Mouse (Mus musculus) embryonic fibroblast, embryonic 13.5 days (primary cell): Measurements from ENCODE around the gene Tns4. TPM values are rescaled to one million over a fixed set of nuclear protein-coding genes. Genes with fewer than 3 reads are reported as not detected.

Experiments
- H3K27ac ChIP-seq: 2 replicates; pipeline ENCODE4 v1.5.1; 2012; ENCODE audit warnings: low read length, control low read depth, inconsistent platforms; ENCODE audit not compliant: insufficient read depth
- H3K4me1 ChIP-seq: 2 replicates; pipeline ENCODE4 v1.6.1; 2011; ENCODE audit warnings: low read length; ENCODE audit not compliant: control insufficient read depth, insufficient read depth
- H3K4me3 ChIP-seq: 2 replicates; pipeline ENCODE4 v1.5.1; 2011; ENCODE audit warnings: mild to moderate bottlenecking, control low read depth, low read length; ENCODE audit not compliant: insufficient read depth
- CTCF ChIP-seq: IDR thresholded peaks from 2 replicates; pipeline ENCODE4 v1.5.1; 2011; ENCODE audit warnings: mild to moderate bottlenecking, control low read depth, low read length, moderate library complexity, borderline replicate concordance; ENCODE audit not compliant: insufficient read depth
- POLR2A ChIP-seq: IDR thresholded peaks from 2 replicates; pipeline ENCODE4 v1.6.1; 2011; ENCODE audit warnings: low read depth, mild to moderate bottlenecking, control low read depth, low read length, moderate library complexity
- polyA plus RNA-seq: library from polyadenylated mRNA; stranded (reverse); fragments of >200 nt; gene quantifications from 2 replicates; pipeline ENCODE4 v1.2.4, GENCODE M21; 2011; ENCODE audit warnings: low read depth; ENCODE audit not compliant: missing spikeins, insufficient read length

The Tns4 gene
- polyA plus RNA-seq, 1 experiment = not detected

GRCm38 (mm10) chr11:99127785-99128682 is 38.9 kb upstream of the Tns4 start:
- Histone ChIP-seq H3K27ac (no peak overlapping the region), H3K4me1 (no peaks in the 10 kb centered on the region), H3K4me3 (no peak overlapping the region)
- TF ChIP-seq CTCF (no peak), POLR2A (no peak)

- H3K4me3 ChIP-seq = no peak overlapping the region
- no peaks in the 10 kb centered on the region for H3K4me1 ChIP-seq
- TF ChIP-seq CTCF (no peak), POLR2A (no peak)
- H3K27ac ChIP-seq = no peak overlapping the region
These were observed 37.6 kb upstream of the Tns4 start for GRCm38 (mm10) chr11:99126482-99127253.

GRCm38 (mm10) chr11:99124635-99125029 is 35.5 kb upstream of the Tns4 start:
- Histone ChIP-seq H3K4me1 (no peaks in the 10 kb centered on the region), H3K27ac (peak overlapping the region; percentile 53), H3K4me3 (no peak overlapping the region)
- TF ChIP-seq POLR2A = no peak
- no peak for TF ChIP-seq CTCF

DNA sequence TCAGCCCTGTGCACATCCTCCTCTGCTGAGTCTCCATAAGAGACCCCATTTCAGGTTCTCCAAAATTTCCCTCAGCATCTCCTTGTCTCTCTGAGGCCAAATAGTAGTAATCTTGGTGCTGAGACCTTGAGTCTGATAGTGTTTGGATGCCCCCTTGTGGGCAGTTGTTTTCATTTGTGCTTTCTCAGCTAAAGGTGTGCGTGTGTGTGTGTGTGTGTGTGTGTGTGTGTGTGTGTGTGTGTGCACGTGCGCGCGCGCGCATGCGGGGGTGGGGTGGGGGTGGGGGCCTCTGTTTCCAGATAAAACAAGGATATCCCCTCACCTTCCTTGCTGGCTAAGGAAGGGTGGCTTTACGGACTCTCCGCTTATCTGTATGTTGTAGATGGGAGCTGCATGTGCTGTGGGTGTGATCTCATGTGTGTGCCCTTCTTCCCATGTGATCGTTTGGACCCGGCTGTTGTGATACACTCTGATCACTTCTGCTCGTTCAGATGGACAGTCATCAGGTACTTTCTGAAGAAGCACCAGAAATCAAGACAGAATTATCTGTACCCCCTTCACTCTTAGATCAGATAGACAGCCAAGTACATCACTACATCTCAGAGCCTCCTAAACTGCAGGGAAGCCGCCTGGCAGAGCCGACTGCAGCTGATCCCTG is 35.0 kb upstream of the Tns4 start:
- H3K4me1 ChIP-seq = no peaks in the 10 kb centered on the region
- no peak for TF ChIP-seq CTCF
- no peak for TF ChIP-seq POLR2A
- H3K27ac ChIP-seq = peak overlapping the region; percentile 53
- no peak overlapping the region for H3K4me3 ChIP-seq

GRCm38 (mm10) chr11:99122703-99123102 is 33.6 kb upstream of the Tns4 start:
- Histone ChIP-seq H3K4me1 (no peaks in the 10 kb centered on the region), H3K4me3 (no peak overlapping the region), H3K27ac (no peak overlapping the region)
- no peak for TF ChIP-seq POLR2A

- Histone ChIP-seq H3K27ac (no peak overlapping the region), H3K4me3 (no peak overlapping the region), H3K4me1 (no peaks in the 10 kb centered on the region)
- no peak for TF ChIP-seq CTCF
- TF ChIP-seq POLR2A = no peak
These were observed 32.1 kb upstream of the Tns4 start for GRCm38 (mm10) chr11:99121218-99121631.

GRCm38 (mm10) chr11:99120524-99121217 is 31.6 kb upstream of the Tns4 start:
- Histone ChIP-seq H3K4me1 (no peaks in the 10 kb centered on the region), H3K27ac (peak overlapping the region; percentile 61), H3K4me3 (no peak overlapping the region)
- TF ChIP-seq POLR2A (no peak), CTCF (no peak)

- no peaks in the 10 kb centered on the region for H3K4me1 ChIP-seq
- H3K27ac ChIP-seq = no peak overlapping the region
- no peak overlapping the region for H3K4me3 ChIP-seq
- TF ChIP-seq CTCF = no peak
- no peak for TF ChIP-seq POLR2A
These were observed 29.9 kb upstream of the Tns4 start for GRCm38 (mm10) chr11:99118963-99119362.

DNA sequence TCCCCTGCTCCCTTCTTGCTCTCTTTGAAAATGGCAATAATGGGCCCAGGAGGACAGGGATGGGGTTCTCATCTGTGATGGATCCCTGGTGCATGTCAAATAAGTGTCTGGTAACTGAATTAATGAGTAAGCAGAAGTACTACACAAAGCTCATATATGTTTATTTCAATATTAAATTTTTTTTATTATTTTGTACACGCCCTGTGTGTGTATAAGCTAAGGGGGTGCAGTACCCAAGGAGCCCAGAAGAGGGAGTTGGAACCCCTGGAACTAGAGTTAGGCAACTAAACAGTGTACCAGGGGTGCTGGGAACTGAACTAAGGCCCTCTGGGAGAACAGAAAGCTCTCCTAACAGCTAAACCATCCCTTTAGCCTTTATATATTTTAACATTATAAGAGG is 29.3 kb upstream of the Tns4 start:
- H3K4me1 ChIP-seq = no peaks in the 10 kb centered on the region
- TF ChIP-seq POLR2A (no peak), CTCF (no peak)
- no peak overlapping the region for H3K4me3 ChIP-seq
- no peak overlapping the region for H3K27ac ChIP-seq
